Mouse (Mus musculus): ENCODE data around the gene Lrrn2.
A peak's percentile ranks its signal among the peaks of the same experiment; 100 is the strongest.
"Not testable (repeated sequence)": the region's sequence is repeated elsewhere in the genome, so short reads cannot be mapped to it uniquely, and the experiment has no call there.

Gene Lrrn2

DNA sequence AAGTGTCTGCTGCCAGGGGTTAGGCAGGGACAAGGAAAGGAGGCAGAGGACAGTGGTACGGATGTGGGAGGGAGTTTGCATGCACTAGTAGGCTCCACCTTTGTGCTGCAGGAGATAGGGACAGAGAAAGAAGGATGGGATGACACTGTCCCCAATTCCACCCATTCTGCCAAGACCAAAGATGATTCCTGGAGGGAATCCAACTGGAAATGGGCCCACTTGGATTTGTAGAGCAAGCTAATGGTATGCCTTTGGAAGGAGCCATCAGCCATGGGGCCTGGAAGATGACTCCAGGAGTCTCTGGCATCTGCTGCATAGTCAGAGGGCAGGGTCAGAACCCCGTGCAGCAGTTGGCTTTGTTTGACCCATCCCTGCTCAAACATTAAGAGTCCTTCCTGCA lies 52.3 kb downstream of the Lrrn2 start:
- no peak for DNase-seq

DNA sequence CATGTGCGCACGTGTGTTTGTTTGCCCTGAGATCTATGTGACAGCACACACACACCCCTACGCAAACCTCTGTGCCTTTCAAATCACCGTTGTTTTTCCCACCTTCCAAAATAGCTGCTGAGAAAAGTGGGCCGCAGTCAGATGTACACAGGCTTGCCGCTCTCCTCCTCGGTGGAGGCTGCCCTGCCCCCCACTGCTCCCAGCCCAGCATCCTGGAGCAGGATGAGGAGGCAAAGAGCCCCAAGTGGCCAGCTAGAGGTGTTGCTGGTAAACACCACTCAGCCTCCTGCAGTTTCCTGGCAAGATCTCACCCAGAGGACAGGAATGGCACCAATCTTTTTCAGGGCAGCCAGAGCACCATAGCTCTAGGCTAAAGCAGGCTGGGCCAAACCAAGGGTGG lies 54.8 kb downstream of the Lrrn2 start:
- no peak for DNase-seq

DNA sequence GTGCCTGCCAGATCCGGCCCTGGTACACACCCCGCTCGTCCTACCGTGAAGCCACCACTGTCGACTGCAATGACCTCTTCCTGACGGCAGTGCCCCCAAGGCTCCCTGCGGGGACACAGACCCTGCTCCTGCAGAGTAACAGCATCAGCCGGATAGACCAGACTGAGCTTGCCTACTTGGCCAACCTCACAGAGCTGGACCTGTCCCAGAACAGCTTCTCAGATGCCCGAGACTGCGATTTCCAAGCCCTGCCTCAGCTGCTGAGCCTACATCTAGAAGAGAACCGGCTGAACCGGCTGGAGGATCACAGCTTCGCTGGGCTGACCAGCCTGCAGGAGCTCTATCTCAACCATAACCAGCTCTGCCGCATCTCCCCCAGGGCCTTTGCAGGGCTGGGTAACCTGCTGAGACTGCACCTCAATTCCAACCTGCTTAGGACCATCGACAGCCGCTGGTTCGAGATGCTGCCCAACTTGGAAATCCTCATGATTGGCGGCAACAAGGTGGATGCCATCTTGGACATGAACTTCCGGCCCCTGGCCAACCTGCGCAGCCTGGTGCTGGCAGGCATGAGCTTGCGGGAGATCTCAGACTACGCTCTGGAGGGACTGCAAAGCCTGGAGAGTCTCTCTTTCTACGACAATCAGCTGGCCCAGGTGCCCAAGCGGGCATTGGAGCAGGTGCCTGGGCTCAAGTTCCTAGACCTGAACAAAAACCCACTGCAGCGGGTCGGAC lies 57.4 kb downstream of the Lrrn2 start:
- DNase-seq = no peak

DNA sequence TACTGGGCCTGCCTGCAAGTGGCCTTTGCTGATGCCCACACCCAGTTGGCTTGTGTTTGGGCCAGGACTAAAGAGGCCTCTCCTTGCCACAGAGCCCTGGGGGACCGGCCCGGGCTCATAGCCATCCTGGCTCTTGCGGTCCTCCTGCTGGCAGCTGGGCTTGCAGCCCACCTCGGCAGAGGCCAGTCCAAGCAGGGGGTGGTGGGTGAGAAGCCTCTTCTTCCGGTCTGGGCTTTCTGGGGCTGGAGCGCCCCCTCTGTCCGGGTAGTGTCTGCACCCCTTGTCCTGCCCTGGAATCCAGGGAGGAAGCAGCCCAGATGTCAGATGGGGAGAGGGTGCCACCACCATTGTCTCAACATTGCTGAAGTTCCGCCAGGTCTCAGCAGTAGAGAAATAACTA lies 58.9 kb downstream of the Lrrn2 start:
- DNase-seq = no peak

DNA sequence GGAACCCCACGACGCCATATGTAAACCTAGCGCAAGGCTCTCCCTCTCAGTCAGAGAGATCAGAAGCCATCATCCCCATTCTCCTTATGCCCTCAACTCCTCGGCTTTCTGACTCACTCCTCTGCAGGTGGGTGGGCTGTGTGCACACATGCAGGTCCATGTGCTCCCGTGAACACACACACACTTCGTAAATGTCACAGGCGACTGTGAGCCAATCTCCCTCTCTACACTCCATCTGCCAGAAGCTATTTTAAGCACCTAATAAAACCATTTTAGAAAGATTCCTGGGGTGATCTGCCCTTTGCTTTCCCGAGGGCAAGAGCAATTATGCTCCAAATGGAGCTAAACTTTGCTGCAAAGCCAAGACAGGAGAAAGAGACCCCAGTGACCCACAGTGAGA lies 65.8 kb downstream of the Lrrn2 start:
- no peak for DNase-seq

DNA sequence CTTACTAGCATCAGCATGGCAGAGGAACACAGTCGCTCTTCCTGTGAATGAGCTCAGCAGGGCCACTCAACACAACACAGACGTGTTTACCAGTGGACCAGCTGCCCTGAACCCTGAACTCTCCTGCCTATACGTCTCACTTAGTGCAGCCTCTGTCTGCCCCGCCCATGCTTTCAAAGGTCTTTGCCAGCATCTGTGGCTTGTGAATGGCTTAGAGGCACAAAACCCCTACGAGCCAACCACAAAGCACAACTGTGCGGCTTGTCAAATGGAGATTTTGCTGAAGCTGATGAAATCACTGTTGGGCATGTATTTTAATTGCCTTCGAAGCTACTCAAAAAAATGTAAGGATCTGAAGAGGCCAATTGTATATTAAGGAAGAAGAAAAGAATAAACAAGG lies 67.7 kb downstream of the Lrrn2 start:
- no peak for DNase-seq

DNA sequence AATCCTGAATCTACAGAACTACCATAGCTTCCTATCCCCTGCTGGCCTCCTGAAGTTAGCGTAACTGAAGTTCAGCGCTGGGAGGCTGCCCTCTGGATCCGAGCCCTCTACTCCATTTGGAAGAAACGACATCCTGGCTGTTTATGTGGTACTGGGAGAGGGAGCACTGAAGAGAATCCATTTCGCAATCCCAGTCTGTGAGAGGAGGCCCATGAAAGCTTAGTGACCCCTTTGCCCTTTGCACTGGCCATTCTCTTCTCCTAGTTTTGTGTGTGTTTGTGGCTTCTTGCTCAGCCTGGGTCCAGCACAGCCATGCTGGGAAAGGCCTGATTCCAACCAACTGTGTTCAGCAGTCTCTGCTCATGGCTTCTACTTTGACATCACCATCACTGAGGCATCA lies 76.7 kb downstream of the Lrrn2 start:
- no peak for DNase-seq

DNA sequence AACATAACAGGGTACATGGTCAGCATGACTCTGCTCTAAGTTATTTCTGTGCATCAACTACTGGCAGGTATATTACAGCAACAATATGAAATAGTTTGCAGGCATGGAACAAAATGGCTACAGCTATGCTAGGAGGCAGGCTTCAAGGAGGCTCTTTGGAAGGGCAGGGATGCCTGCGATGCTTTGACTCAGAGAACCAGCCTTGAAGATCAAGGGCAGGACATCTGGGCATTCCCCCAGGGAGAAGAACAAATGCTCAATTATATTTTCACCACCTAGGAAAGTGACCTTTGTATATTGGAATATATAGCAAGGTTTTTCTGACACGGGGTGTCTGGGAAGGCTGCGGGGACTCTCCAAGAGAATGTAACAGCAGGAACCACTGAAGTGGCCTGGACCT lies 81.7 kb downstream of the Lrrn2 start:
- DNase-seq = no peak

DNA sequence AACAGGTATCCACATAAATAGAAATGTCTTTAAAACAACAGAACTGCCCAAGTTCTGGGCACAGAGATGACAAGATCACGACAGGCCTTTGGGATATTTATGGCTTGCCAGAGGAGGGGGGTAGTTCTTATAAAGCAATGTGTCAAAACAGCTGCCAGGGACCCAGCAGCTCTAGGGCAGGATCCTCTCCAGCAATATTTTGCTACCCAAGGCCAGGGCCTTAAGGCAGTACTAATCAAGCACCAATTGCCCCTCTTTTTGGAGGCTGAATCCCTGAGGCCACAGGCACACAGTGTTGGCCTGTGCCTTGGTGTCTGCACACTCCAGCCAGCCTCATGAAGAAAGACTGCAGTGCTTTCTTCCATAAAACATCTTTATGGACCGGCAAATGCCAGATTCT lies 84.0 kb downstream of the Lrrn2 start:
- no peak for DNase-seq

DNA sequence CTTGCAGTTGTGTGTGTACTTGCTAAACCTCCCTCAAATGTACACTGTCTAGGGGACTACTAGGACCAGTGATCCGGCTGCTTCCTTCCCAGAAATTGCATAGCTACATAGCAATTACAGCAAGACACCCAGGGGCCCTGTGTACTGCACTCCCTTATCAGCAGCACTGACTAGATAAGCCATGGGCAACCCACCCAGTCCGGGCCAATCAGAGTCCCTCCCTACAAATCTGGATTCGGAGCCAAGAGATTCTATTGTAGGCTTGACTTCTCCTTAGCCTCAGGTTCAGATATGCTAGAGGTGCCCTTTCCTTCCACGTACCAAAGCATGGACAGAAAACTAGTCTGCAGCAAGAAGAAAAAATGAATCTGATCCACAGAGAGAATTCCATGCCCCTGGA lies 84.6 kb downstream of the Lrrn2 start:
- no peak for DNase-seq

DNA sequence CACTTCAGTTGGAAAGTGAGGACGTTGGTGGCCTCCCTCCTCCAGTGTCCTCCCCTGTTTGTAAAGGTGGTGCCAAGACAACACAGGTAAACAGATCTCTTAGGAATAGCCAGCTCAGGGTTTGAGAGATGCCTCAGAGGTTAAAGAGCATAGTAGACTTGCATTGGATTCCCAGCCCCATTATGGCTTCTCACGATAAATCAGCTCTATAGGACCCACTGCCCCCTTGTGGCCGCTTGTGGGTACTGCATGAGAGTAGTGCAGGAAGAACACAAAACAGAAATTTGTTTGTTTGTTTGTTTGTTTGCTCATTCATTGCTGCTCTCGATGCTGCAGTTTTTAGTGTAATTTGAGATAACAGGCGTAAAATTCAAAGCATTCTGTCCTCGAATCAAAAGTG lies 88.6 kb downstream of the Lrrn2 start:
- peak; percentile 69 for DNase-seq

DNA sequence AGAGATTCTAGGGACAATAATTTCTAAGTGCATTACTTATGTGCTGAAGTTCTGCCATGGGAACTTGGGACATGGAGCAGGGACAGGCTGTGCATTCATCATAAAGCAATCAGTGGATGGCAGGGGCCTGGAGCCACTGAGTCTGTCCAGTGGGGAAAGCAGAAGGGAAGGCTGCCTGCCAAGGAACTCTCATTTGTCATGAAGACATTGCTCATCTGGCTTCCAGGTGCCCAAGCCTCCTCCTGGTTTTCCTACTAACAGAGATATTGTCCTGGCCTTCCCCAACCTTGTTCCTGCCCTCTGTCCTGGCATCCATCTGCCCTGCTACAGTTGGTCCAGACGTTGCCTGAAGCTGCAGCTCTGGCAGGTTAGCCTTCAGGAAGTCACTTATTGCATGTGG lies 97.3 kb downstream of the Lrrn2 start:
- DNase-seq = no peak

DNA sequence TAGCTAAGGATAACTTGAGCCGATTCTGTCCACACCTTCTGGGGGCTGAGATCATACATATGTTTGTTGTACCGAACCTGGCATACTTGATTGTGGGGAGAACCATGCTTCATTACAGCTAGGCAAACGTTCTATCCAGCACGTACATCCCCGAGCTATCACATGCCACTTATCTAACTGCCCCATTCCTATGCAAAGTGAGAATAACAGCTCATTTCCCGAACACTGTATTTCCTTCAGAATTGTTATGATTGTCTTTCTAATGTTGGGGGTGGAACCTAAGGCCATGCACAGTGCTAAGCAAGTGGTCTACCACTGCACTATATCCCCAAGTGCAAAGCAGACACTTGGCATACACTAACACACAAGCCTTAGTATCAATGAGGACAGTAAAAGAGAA lies 101.2 kb downstream of the Lrrn2 start:
- no peak for DNase-seq

DNA sequence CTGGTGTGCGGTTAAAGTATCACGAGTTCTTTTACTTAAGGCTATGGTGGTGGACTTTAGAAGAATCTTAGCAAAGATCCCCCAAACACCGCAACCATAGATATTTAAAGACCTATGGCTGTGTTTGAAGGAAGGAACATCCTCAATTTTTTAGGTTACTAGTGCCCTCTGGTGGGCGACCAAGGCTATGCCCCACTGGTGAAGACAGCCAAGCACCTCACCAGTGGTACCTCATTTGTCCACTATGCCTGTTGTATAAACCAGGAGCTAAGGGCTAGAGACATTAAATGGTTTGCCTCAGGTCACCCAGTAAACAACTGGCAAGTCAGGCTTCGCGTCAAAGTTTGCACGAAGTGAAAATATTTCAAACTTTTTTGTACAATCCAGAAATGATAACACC lies 102.7 kb downstream of the Lrrn2 start:
- DNase-seq = peak; percentile 61

DNA sequence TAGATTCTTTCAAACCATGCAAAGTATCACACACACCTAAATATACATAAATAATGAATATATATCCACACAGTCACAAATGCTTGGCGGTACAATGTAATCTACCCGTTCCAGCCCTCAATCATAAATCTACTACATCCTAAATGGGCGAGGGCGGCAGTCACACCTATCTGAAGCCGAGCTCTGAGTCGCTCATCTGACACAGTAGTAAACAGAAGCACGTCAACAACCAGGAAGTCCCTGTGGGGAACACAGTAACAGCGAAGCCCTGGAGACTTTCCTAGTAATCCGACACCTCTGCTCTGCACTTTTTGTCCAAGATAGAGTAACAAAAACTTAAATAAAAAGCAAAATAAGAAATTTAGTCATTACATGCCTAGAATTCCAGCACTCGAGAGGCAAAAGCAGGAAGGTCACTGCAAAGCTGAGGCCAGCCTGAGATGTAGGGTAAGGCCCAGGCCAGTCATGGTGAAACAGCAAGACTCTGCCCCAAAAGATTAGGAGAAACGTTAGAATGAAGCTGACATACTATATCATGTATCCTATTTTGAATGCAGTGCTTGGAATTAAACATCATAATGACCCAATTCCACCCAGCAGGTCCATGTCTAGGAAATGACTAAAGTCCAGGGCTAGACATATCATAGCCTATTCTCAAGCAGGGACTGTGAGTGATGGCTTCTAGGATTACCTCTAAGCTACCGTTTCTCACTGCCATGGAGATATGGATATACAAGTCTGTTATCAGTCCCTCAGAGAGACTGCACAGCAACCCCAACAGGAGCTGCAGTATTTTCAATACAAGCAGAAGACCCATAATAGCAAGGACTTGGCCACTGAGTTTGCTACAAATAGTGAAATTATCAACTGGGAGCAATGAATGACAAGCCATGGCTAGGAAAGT lies 108.7 kb downstream of the Lrrn2 start:
- not testable (repeated sequence) for DNase-seq
